Mouse (Mus musculus) heart, adult 2 months (tissue): Measurements from ENCODE around the gene Clgn.

ENCODE experiments used
- CTCF ChIP-seq: fragments of 200-600 bp; IDR thresholded peaks from 2 replicates; pipeline ENCODE4 v1.8.1; 2022; ENCODE audit warnings: antibody characterized with exemption, mild to moderate bottlenecking, moderate library complexity
- EP300 ChIP-seq: fragments of 200-500 bp; IDR thresholded peaks from 2 replicates; pipeline ENCODE4 v1.6.1; 2011; ENCODE audit warnings: low read depth, low read length, control low read depth; ENCODE audit not compliant: insufficient read depth

DNA sequence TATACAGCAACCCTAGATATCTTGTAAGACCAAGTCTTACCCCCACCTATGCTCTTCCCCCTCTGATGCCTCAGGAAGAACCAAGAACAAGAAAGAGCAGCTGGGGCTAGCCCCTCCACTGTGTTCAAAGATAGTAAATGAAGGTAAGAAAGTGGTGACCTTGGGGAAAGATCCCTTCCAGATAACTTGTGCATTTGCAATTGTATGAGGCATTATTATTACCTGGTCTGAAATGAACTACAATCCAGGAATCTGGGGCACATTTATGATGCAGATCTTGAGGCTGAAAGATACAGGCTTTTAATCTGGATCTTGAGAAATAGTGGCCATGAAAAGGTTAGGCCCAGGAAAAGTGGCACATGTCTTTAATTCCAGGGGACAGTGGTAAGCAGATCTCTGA is 12.4 kb upstream of the Clgn start:
- no peak for TF ChIP-seq EP300
- no peak for TF ChIP-seq CTCF
